Mouse (Mus musculus): ENCODE measurements at regions not wholly inside any gene's neighbourhood (a gene's known extent, or its start where the extent isn't known, plus 50 kb on each side); places are given as distances from the start of the nearest gene placed in this dataset.

GRCm38 (mm10) chr4:95162386-95163090 lies 110.5 kb upstream of the Jun start:
- peaks cover 23% of the 10 kb centered on the region for H3K4me1 ChIP-seq (replicated peaks; ENCODE audit: low read depth, low read length)
- H3K36me3 ChIP-seq (ENCODE audit: insufficient read depth, low read length) = no peaks in the 10 kb centered on the region
- H3K27me3 ChIP-seq (ENCODE audit: insufficient read depth, low read length) = peaks cover 6% of the 10 kb centered on the region
- H3K9me3 ChIP-seq (ENCODE audit: low read length) = peaks cover 15% of the 10 kb centered on the region
- H3K4me3 ChIP-seq (replicated peaks; ENCODE audit: low read length) = no peak overlapping the region
- TF ChIP-seq CTCF (conservative IDR thresholded peaks at IDR 0.05; ENCODE audit: low read length) = no peak
- no peak for TF ChIP-seq NANOG (IDR thresholded peaks at IDR 0.05; ENCODE audit: borderline replicate concordance, low read length)
- no peak for TF ChIP-seq POU5F1 (IDR thresholded peaks at IDR 0.05; ENCODE audit: borderline replicate concordance, low read length)

GRCm38 (mm10) chr4:95163403-95163802 lies 111.4 kb upstream of the Jun start:
- Histone ChIP-seq H3K36me3 (ENCODE audit: insufficient read depth, low read length) (no peaks in the 10 kb centered on the region), H3K27me3 (ENCODE audit: insufficient read depth, low read length) (peaks cover 6% of the 10 kb centered on the region), H3K9me3 (ENCODE audit: low read length) (peaks cover 15% of the 10 kb centered on the region), H3K4me1 (replicated peaks; ENCODE audit: low read depth, low read length) (peaks cover 23% of the 10 kb centered on the region), H3K4me3 (replicated peaks; ENCODE audit: low read length) (no peak overlapping the region)
- no peak for TF ChIP-seq NANOG (IDR thresholded peaks at IDR 0.05; ENCODE audit: borderline replicate concordance, low read length)

- H3K4me3 ChIP-seq (replicated peaks; ENCODE audit: low read length) = no peak overlapping the region
- no peaks in the 10 kb centered on the region for H3K36me3 ChIP-seq (ENCODE audit: insufficient read depth, low read length)
- H3K4me1 ChIP-seq (replicated peaks; ENCODE audit: low read depth, low read length) = peaks cover 16% of the 10 kb centered on the region
- TF ChIP-seq CTCF (conservative IDR thresholded peaks at IDR 0.05; ENCODE audit: low read length) = no peak
- TF ChIP-seq POU5F1 (IDR thresholded peaks at IDR 0.05; ENCODE audit: borderline replicate concordance, low read length) = no peak
- TF ChIP-seq NANOG (IDR thresholded peaks at IDR 0.05; ENCODE audit: borderline replicate concordance, low read length) = no peak
- peaks cover 15% of the 10 kb centered on the region for H3K9me3 ChIP-seq (ENCODE audit: low read length)
- H3K27me3 ChIP-seq (ENCODE audit: insufficient read depth, low read length) = no peaks in the 10 kb centered on the region
These were observed 114.5 kb upstream of the Jun start for GRCm38 (mm10) chr4:95166503-95166902.

- Histone ChIP-seq H3K4me1 (replicated peaks; ENCODE audit: low read depth, low read length) (peaks cover 9% of the 10 kb centered on the region), H3K4me3 (replicated peaks; ENCODE audit: low read length) (no peak overlapping the region), H3K9me3 (ENCODE audit: low read length) (peaks cover 15% of the 10 kb centered on the region), H3K27me3 (ENCODE audit: insufficient read depth, low read length) (no peaks in the 10 kb centered on the region), H3K36me3 (ENCODE audit: insufficient read depth, low read length) (no peaks in the 10 kb centered on the region)
- no peak for TF ChIP-seq CTCF (conservative IDR thresholded peaks at IDR 0.05; ENCODE audit: low read length)
- no peak for TF ChIP-seq NANOG (IDR thresholded peaks at IDR 0.05; ENCODE audit: borderline replicate concordance, low read length)
- TF ChIP-seq POU5F1 (IDR thresholded peaks at IDR 0.05; ENCODE audit: borderline replicate concordance, low read length) = no peak
These were observed 115.2 kb upstream of the Jun start for GRCm38 (mm10) chr4:95167216-95167615.

GRCm38 (mm10) chr4:95169702-95170101 lies 117.7 kb upstream of the Jun start:
- no peaks in the 10 kb centered on the region for H3K36me3 ChIP-seq (ENCODE audit: insufficient read depth, low read length)
- H3K27me3 ChIP-seq (ENCODE audit: insufficient read depth, low read length) = no peaks in the 10 kb centered on the region
- H3K9me3 ChIP-seq (ENCODE audit: low read length) = peaks cover 2% of the 10 kb centered on the region
- TF ChIP-seq POU5F1 (IDR thresholded peaks at IDR 0.05; ENCODE audit: borderline replicate concordance, low read length) = no peak
- no peak for TF ChIP-seq NANOG (IDR thresholded peaks at IDR 0.05; ENCODE audit: borderline replicate concordance, low read length)
- TF ChIP-seq CTCF (conservative IDR thresholded peaks at IDR 0.05; ENCODE audit: low read length) = no peak
- no peaks in the 10 kb centered on the region for H3K4me1 ChIP-seq (replicated peaks; ENCODE audit: low read depth, low read length)
- H3K4me3 ChIP-seq (replicated peaks; ENCODE audit: low read length) = no peak overlapping the region

- no peaks in the 10 kb centered on the region for H3K27me3 ChIP-seq (ENCODE audit: insufficient read depth, low read length)
These were observed 125.7 kb upstream of the Jun start for GRCm38 (mm10) chr4:95177753-95178152.

GRCm38 (mm10) chr4:95178467-95178866 lies 126.4 kb upstream of the Jun start:
- Histone ChIP-seq H3K4me1 (replicated peaks; ENCODE audit: low read depth, low read length) (no peaks in the 10 kb centered on the region), H3K9me3 (ENCODE audit: low read length) (no peaks in the 10 kb centered on the region), H3K36me3 (ENCODE audit: insufficient read depth, low read length) (no peaks in the 10 kb centered on the region), H3K4me3 (replicated peaks; ENCODE audit: low read length) (no peak overlapping the region), H3K27me3 (ENCODE audit: insufficient read depth, low read length) (no peaks in the 10 kb centered on the region)
- TF ChIP-seq POU5F1 (IDR thresholded peaks at IDR 0.05; ENCODE audit: borderline replicate concordance, low read length) (no peak), CTCF (conservative IDR thresholded peaks at IDR 0.05; ENCODE audit: low read length) (no peak), NANOG (IDR thresholded peaks at IDR 0.05; ENCODE audit: borderline replicate concordance, low read length) (no peak)

More at GRCm38 (mm10) chr4:95177753-95178152, 125.7 kb upstream of the Jun start:
- Histone ChIP-seq H3K36me3 (ENCODE audit: insufficient read depth, low read length) (no peaks in the 10 kb centered on the region), H3K4me3 (replicated peaks; ENCODE audit: low read length) (no peak overlapping the region), H3K4me1 (replicated peaks; ENCODE audit: low read depth, low read length) (no peaks in the 10 kb centered on the region), H3K9me3 (ENCODE audit: low read length) (no peaks in the 10 kb centered on the region)
- TF ChIP-seq NANOG (IDR thresholded peaks at IDR 0.05; ENCODE audit: borderline replicate concordance, low read length) (no peak), POU5F1 (IDR thresholded peaks at IDR 0.05; ENCODE audit: borderline replicate concordance, low read length) (no peak), CTCF (conservative IDR thresholded peaks at IDR 0.05; ENCODE audit: low read length) (no peak)

GRCm38 (mm10) chr4:95178900-95179299 lies 126.9 kb upstream of the Jun start:
- H3K4me3 ChIP-seq (replicated peaks; ENCODE audit: low read length) = no peak overlapping the region
- no peaks in the 10 kb centered on the region for H3K4me1 ChIP-seq (replicated peaks; ENCODE audit: low read depth, low read length)
- no peaks in the 10 kb centered on the region for H3K27me3 ChIP-seq (ENCODE audit: insufficient read depth, low read length)
- H3K9me3 ChIP-seq (ENCODE audit: low read length) = no peaks in the 10 kb centered on the region
- TF ChIP-seq POU5F1 (IDR thresholded peaks at IDR 0.05; ENCODE audit: borderline replicate concordance, low read length) (no peak), CTCF (conservative IDR thresholded peaks at IDR 0.05; ENCODE audit: low read length) (no peak), NANOG (IDR thresholded peaks at IDR 0.05; ENCODE audit: borderline replicate concordance, low read length) (no peak)
- no peaks in the 10 kb centered on the region for H3K36me3 ChIP-seq (ENCODE audit: insufficient read depth, low read length)

GRCm38 (mm10) chr4:95180446-95180845 lies 128.4 kb upstream of the Jun start:
- no peaks in the 10 kb centered on the region for H3K27me3 ChIP-seq (ENCODE audit: insufficient read depth, low read length)
- no peaks in the 10 kb centered on the region for H3K9me3 ChIP-seq (ENCODE audit: low read length)
- H3K36me3 ChIP-seq (ENCODE audit: insufficient read depth, low read length) = no peaks in the 10 kb centered on the region
- H3K4me3 ChIP-seq (replicated peaks; ENCODE audit: low read length) = no peak overlapping the region
- no peaks in the 10 kb centered on the region for H3K4me1 ChIP-seq (replicated peaks; ENCODE audit: low read depth, low read length)
- TF ChIP-seq CTCF (conservative IDR thresholded peaks at IDR 0.05; ENCODE audit: low read length) = no peak

All from E14TG2a.4 (cell line).